Mouse (Mus musculus) lung, embryonic 16.5 days (tissue): ENCODE measurements around the gene Klc1. TPM values are rescaled to one million over a fixed set of nuclear protein-coding genes. Genes with fewer than 3 reads are reported as not detected.

ENCODE experiments used
- ATAC-seq: fragments of 200-750 bp; cut with Nextera tagmentation; 2 replicates; pipeline ENCODE4 v1.8.0; 2017; ENCODE audit warnings: low read depth, mild to moderate bottlenecking, moderate library complexity
- H3K27ac ChIP-seq: fragments of 300-500 bp; sonication (generic); 2 replicates; pipeline ENCODE4 v1.5.1; 2014; ENCODE audit warnings: mild to moderate bottlenecking, control low read depth, low read length
- H3K27me3 ChIP-seq: fragments of 300-500 bp; sonication (generic); 2 replicates; pipeline ENCODE4 v1.6.1; 2014; ENCODE audit warnings: low read depth, low read length, mixed read lengths; ENCODE audit not compliant: control insufficient read depth, insufficient read depth
- H3K36me3 ChIP-seq: fragments of 300-500 bp; sonication (generic); 2 replicates; pipeline ENCODE4 v1.6.1; 2014; ENCODE audit warnings: low read length; ENCODE audit not compliant: control insufficient read depth, insufficient read depth
- H3K4me1 ChIP-seq: fragments of 300-500 bp; sonication (generic); replicated peaks from 2 replicates; pipeline ENCODE4 v1.6.1; 2014; ENCODE audit warnings: low read length, mixed read lengths; ENCODE audit not compliant: control insufficient read depth, insufficient read depth
- H3K4me2 ChIP-seq: fragments of 300-500 bp; sonication (generic); 2 replicates; pipeline ENCODE4 v1.6.1; 2014; ENCODE audit warnings: low read depth, low read length, control low read depth
- H3K4me3 ChIP-seq: fragments of 300-500 bp; sonication (generic); 2 replicates; pipeline ENCODE4 v1.5.1; 2014; ENCODE audit warnings: mild to moderate bottlenecking, low read length, control low read depth
- H3K9ac ChIP-seq: fragments of 300-500 bp; sonication (generic); 2 replicates; pipeline ENCODE4 v1.6.1; 2014; ENCODE audit warnings: low read length, control low read depth
- H3K9me3 ChIP-seq: fragments of 300-500 bp; sonication (generic); 2 replicates; pipeline ENCODE4 v1.6.1; 2016; ENCODE audit warnings: low read length; ENCODE audit not compliant: control insufficient read depth
- WGBS: fragments of 180-500 bp; shearing (Covaris S2); extraction: QIAGEN DNeasy Blood & Tissue Kit; methylation state at CpG from one replicate; pipeline ENCODE4 v1.1.7; 2014; 5-methylcytosine and 5-hydroxymethylcytosine counted together
- polyA plus RNA-seq: library from polyadenylated mRNA; unstranded; fragments of >200 nt; fragmentation: Nextera tagmentation; extraction: Ambion mirVana; gene quantifications from 2 replicates; pipeline ENCODE4 v1.2.1, GENCODE M21; 2015

The Klc1 gene
- polyA plus RNA-seq, 1 experiment from 2014 or later: 86.9 TPM

GRCm38 (mm10) chr12:111795180-111795895 is 36.7 kb downstream of the Klc1 start:
- H3K27ac ChIP-seq: no peak overlapping the region
- no peaks in the 10 kb centered on the region for H3K4me1 ChIP-seq
- no peaks in the 10 kb centered on the region for H3K27me3 ChIP-seq
- WGBS: 87% methylated on average over 28 of the region's 28 CpGs
- ATAC-seq: no peak
- H3K9ac ChIP-seq: no peak overlapping the region
- no peak overlapping the region for H3K4me2 ChIP-seq
- no peak overlapping the region for H3K4me3 ChIP-seq
- H3K36me3 ChIP-seq: peaks cover 26% of the 10 kb centered on the region
- no peaks in the 10 kb centered on the region for H3K9me3 ChIP-seq

- H3K9ac ChIP-seq: no peak overlapping the region
- no peaks in the 10 kb centered on the region for H3K9me3 ChIP-seq
- no peaks in the 10 kb centered on the region for H3K4me1 ChIP-seq
- no peak overlapping the region for H3K4me2 ChIP-seq
- 77% methylated on average over 8 of the region's 8 CpGs for WGBS
- H3K36me3 ChIP-seq: peaks cover 19% of the 10 kb centered on the region
- H3K27me3 ChIP-seq: no peaks in the 10 kb centered on the region
- ATAC-seq: no peak
- H3K27ac ChIP-seq: no peak overlapping the region
- no peak overlapping the region for H3K4me3 ChIP-seq
Measured at GRCm38 (mm10) chr12:111797251-111797650, 38.6 kb downstream of the Klc1 start.

GRCm38 (mm10) chr12:111798493-111798892 is 39.8 kb downstream of the Klc1 start:
- H3K9me3 ChIP-seq: no peaks in the 10 kb centered on the region
- H3K36me3 ChIP-seq: peaks cover 18% of the 10 kb centered on the region
- H3K4me3 ChIP-seq: no peak overlapping the region
- H3K27ac ChIP-seq: no peak overlapping the region
- H3K4me2 ChIP-seq: no peak overlapping the region
- no peaks in the 10 kb centered on the region for H3K27me3 ChIP-seq
- no peak overlapping the region for H3K9ac ChIP-seq
- WGBS: 87% methylated on average over 13 of the region's 13 CpGs
- no peak for ATAC-seq
- H3K4me1 ChIP-seq: no peaks in the 10 kb centered on the region

- Histone ChIP-seq H3K9ac (no peak overlapping the region), H3K27me3 (no peaks in the 10 kb centered on the region), H3K27ac (no peak overlapping the region), H3K36me3 (peaks cover 22% of the 10 kb centered on the region), H3K4me3 (no peak overlapping the region), H3K9me3 (no peaks in the 10 kb centered on the region), H3K4me2 (no peak overlapping the region), H3K4me1 (no peaks in the 10 kb centered on the region)
- ATAC-seq: no peak
- WGBS: 75% methylated on average over 10 of the region's 10 CpGs
Measured at GRCm38 (mm10) chr12:111800459-111801183, 42.0 kb downstream of the Klc1 start.

- 80% methylated on average over 5 of the region's 5 CpGs for WGBS
- Histone ChIP-seq H3K27ac (no peak overlapping the region), H3K27me3 (no peaks in the 10 kb centered on the region), H3K4me2 (no peak overlapping the region), H3K4me1 (no peaks in the 10 kb centered on the region), H3K9me3 (no peaks in the 10 kb centered on the region), H3K9ac (no peak overlapping the region), H3K4me3 (no peak overlapping the region), H3K36me3 (peaks cover 44% of the 10 kb centered on the region)
- 0 out of 2 replicates have a peak, but pooled peaks have one; percentile 30 for ATAC-seq
Measured at GRCm38 (mm10) chr12:111803538-111803937, 44.9 kb downstream of the Klc1 start.

GRCm38 (mm10) chr12:111808775-111809174 is 50.1 kb downstream of the Klc1 start:
- Histone ChIP-seq H3K9ac (no peak overlapping the region), H3K4me1 (peaks cover 17% of the 10 kb centered on the region), H3K27ac (no peak overlapping the region), H3K27me3 (no peaks in the 10 kb centered on the region), H3K4me3 (no peak overlapping the region), H3K9me3 (no peaks in the 10 kb centered on the region), H3K36me3 (peaks cover 37% of the 10 kb centered on the region), H3K4me2 (no peak overlapping the region)
- 86% methylated on average over 6 of the region's 6 CpGs for WGBS
- ATAC-seq: no peak

- Histone ChIP-seq H3K4me3 (no peak overlapping the region), H3K4me2 (no peak overlapping the region), H3K9ac (no peak overlapping the region), H3K27me3 (no peaks in the 10 kb centered on the region), H3K27ac (no peak overlapping the region), H3K4me1 (peaks cover 18% of the 10 kb centered on the region), H3K36me3 (peaks cover 29% of the 10 kb centered on the region), H3K9me3 (no peaks in the 10 kb centered on the region)
- 8% methylated on average over 9 of the region's 9 CpGs for WGBS
- ATAC-seq: peak; percentile 34
Measured at GRCm38 (mm10) chr12:111809762-111810161, 51.1 kb downstream of the Klc1 start.

- H3K4me1 ChIP-seq: peaks cover 41% of the 10 kb centered on the region
- H3K9ac ChIP-seq: no peak overlapping the region
- H3K4me3 ChIP-seq: no peak overlapping the region
- WGBS: 78% methylated on average over 13 of the region's 13 CpGs
- H3K27ac ChIP-seq: no peak overlapping the region
- no peak overlapping the region for H3K4me2 ChIP-seq
- H3K9me3 ChIP-seq: no peaks in the 10 kb centered on the region
- no peaks in the 10 kb centered on the region for H3K27me3 ChIP-seq
- peaks cover 13% of the 10 kb centered on the region for H3K36me3 ChIP-seq
- no peak for ATAC-seq
Measured at GRCm38 (mm10) chr12:111812075-111812474, 53.4 kb downstream of the Klc1 start.

- Histone ChIP-seq H3K9me3 (no peaks in the 10 kb centered on the region), H3K27me3 (no peaks in the 10 kb centered on the region), H3K9ac (peak overlapping the region; percentile 72), H3K4me3 (peak overlapping the region; percentile 72), H3K36me3 (peaks cover 9% of the 10 kb centered on the region), H3K4me1 (peaks cover 44% of the 10 kb centered on the region), H3K4me2 (peak overlapping the region; percentile 90), H3K27ac (no peak overlapping the region)
- no peak for ATAC-seq
- 47% methylated on average over 12 of the region's 12 CpGs for WGBS
Measured at GRCm38 (mm10) chr12:111812611-111813010, 54.0 kb downstream of the Klc1 start.
